Mouse (Mus musculus): Measurements from ENCODE around the gene Opa1. TPM values are rescaled to one million over a fixed set of nuclear protein-coding genes. Genes with fewer than 3 reads are reported as not detected.

Opa1 gene
- total RNA-seq, 2 experiments from 2014 or later: 64.3 to 81.7 TPM

DNA sequence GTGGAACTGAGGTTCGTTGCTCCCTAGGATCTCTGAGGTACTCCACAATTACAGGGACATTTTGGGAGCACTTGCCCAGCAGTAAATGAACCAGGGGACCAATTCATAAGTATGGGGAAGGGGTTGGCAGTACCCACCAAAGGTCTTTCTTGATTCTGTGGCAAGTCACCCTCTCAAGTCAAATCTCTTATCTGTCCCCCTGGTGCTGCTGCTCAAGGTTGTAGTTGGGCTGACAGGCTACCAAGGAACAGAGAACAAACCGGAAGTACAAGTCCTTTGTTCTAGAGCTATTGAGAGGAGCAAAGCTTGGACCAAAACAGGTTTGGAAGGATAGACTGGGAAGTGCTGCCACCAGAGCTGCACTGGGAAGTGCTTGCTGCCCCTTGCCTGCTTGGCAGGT, 105.0 kb downstream of the Opa1 start:
- intact Hi-C loops (cut with DNase I; ENCODE audit: low total_unique reads): no loop called here
- DNase-seq: no peak

DNA sequence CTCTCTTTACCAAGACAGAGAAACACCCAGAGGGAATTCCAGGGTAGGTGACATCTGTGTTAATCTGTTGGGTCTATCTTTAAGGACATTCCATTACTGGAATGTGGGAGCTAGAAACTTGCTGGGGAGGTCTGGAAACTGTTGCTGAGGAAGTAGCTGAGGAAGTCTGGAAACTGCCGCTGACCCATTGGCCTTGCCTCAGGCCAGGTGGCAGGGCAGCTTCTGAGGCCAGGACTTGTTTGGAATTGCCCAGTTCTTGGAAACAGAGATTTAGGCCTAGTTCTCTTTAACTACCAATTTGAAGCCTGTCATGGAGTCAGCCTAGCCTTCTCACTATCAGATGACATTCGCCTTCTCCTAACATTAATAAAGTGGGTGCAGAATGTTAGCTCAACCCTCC, 105.5 kb downstream of the Opa1 start:
- intact Hi-C loops (cut with DNase I; ENCODE audit: low total_unique reads): no loop called here
- DNase-seq: no peak

DNA sequence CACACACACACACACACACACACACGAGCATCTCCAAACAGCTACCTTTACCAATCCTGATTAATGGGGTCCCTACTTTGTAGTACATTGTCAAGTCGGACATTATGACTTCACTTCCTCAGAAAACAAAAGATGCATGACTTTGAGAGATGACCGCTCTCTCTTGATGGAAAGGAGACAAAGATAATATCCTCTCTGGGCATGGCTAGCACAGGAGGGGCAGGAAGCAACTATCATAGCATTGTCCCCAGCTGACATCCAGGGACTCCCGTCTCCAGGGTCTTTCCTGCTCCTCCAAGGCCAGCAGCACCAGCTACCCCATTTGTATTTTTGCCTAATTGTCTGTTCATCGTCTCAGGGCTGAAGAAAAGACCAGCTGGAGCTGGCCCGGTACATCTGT, 107.0 kb downstream of the Opa1 start:
- intact Hi-C loops (cut with DNase I; ENCODE audit: low total_unique reads): no loop called here
- DNase-seq: no peak

DNA sequence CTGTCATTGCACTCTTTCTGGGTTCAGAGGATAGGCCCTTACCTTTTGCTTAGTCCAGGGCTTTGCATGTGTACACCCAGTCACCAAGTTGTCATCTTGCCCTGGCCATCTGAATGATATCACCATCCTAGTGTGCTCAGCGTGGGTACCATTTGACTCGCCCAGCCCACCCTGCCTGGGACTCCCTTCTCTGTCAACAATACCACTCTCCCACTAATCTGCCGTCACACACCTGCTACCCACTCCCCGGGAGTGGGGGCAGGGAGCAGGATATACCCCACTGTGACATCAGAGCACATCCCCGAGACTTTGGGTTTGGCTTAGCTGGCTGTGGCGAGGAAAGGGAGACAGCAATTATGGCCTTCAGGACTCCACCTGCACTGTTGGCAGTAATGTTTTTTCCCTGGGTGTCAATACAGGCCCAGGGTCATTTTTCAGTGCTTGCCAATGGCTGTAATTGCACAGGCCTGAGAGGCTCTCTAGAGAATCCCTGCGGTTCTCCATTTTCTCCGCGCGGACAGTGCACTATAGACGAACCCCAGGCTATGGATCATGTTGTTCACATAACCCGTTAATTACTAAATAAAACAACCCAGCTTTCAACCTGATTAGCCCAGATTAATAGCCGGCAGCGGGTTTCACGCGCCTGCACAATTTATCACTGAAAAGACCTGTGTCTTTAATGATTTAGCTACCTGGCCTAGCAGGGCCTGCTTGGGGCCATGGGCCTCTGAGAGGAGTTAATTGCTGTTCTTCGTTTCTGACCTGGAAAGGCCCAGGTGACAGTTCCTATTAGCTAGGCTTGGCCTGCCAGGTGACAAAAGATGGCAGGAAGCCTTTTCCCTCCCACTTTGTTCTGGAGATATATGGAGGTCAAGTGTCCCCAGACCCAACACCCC, 109.1 kb downstream of the Opa1 start:
- intact Hi-C loops (cut with DNase I; ENCODE audit: low total_unique reads): no loop called here
- no peak for DNase-seq

DNA sequence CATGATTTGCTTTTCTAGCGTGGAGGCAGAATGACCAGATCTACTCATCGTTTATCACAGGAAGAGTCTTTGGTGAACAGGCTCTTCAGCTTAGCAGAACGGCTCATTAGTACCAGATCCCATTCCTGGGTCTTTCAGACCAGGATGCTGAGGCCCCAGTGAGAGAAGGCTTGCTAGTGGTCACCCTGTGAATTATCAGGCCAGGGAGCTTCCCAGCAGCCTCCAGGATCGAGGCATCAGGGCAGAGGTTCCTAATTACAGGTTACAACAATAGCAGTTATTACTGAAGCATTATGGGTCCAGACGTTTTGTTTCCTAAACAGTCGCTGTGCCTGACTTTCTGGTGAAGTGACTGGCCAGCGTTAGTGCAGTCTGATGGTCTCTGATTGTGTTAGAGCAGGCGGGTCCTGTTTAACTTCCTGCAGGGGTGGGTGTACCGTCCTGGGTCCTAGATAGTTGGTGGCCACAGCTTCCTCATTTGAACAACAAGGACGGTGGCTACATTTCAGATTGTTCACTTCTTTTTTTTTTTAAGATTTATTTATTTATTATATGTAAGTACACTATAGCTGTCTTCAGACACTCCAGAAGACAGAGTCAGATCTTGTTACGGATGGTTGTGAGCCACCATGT, 110.2 kb downstream of the Opa1 start:
- intact Hi-C loops (cut with DNase I; ENCODE audit: low total_unique reads): no loop called here
- no peak for DNase-seq

DNA sequence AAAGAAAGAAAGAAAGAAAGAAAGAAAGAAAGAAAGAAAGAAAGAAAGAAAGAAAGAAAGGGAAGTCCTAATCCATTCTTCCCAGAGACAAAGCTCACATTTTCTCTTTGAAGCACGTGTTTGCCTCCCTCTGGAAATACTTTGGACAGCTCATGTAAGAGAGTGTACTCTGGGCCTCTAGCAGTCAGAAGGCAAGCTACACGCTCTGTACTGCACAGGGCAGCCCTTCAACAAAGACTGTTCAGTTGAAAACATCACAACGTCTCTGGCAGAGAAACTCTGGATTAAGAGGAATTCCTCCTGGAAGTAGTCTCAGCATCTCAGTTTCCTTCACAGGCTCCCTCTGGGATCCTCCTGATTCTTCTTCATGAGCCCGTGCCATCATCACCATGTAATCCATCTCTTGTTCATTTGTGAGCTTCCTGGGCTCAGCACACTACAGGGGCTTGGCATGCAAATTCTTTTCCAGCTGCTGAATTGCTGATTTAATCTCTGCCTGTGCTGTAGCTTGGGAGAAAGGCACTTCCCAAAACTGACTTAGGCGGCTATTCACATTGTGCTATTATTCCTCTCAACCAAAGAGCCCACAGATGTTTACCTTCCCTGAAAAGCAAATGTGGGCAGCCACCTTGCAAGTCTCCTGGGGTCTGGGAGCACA, 114.0 kb downstream of the Opa1 start:
- intact Hi-C loops (cut with DNase I; ENCODE audit: low total_unique reads): no loop called here

DNA sequence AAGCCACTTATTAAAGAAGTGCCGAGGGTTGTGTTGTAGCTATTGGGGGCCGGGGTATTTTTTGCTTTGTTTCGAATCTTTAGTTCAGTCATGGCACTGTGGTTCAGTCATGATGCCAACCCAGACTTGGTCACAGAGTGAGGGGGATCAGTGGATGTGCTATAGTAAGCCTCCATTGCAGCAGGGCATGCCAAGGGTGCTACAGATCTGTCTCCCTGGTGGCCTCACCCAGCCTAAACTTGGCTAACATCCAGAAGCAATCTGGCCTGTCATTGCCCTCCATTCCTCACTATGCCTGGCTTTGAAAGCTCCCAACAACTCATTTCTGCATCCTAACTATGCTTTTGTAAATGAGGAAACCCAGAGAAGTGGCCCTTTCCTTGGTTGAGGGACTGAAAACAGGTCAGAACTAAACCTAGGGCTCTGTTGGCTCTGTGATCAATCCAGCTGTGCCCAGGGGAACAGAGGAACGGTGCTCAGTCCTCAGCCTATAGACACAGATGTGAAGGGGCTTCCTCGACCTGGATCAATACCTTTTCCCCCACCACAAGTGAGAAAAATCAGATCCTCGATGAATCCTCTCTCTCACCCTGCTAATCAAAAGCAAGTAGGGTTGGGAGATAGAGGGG, 114.8 kb downstream of the Opa1 start:
- intact Hi-C loops (cut with DNase I; ENCODE audit: low total_unique reads): no loop called here
- DNase-seq: no peak

More for the DNA sequence above, 114.0 kb downstream of the Opa1 start:
- DNase-seq: no peak

DNA sequence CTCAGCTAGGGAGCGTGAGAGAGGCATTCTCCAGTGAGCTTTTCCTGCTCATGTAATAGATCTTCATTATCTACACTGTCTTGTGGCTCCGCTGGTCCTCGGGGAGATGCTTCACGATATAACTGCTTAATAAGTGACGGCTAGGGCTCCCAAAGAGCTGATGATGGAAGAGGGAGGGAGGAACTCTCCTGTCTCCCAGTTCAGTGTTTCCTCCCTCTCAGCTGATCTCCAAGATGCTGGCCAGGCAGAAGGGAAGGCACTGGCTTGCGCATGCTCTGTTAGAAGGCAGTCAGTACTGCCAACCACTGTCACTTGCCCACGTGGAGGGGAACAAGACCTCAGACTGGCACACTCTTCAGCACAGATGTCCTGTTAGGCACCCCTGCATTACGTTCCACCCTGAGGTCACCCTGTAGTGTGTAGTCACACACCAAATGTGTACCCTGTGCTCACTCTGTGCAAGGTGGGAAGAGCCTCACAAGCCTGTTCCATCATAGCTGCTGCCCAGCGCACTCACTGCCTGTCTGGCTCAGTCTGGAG, 115.4 kb downstream of the Opa1 start:
- no peak for DNase-seq
- intact Hi-C loops (cut with DNase I; ENCODE audit: low total_unique reads): no loop called here

Other genes starting within 250 kb of the Opa1 start
- 1 to 10 TPM; 2.7 TPM for gene Atp13a5, start 200.6 kb upstream of the Opa1 start, total RNA-seq (2021)
- not detected for gene Atp13a4, start 34.5 kb upstream of the Opa1 start, total RNA-seq (2021)